Mouse (Mus musculus): ENCODE data around the gene Pip4k2c. TPM values are rescaled to one million over a fixed set of nuclear protein-coding genes. Genes with fewer than 3 reads are reported as not detected.

The Pip4k2c gene
- total RNA-seq (2021) = 28.5 and 29.2 TPM in 2 replicates
- long read RNA-seq, experiment 1, transcript Pip4k2c-201 (10 exons, 3,307 nt) = major isoform, 41 of 60 reads
- long read RNA-seq, experiment 1, partial matches to known transcripts = 3 of 60 reads
- long read RNA-seq, experiment 1, other reads (novel, unspliced or antisense) = 16 of 60 reads
- long read RNA-seq, experiment 2, transcript Pip4k2c-201 (10 exons, 3,307 nt) = major isoform, 31 of 43 reads
- long read RNA-seq, experiment 2, partial matches to known transcripts = 9 of 43 reads
- long read RNA-seq, experiment 2, other reads (novel, unspliced or antisense) = 3 of 43 reads

- DNase-seq = peak; percentile 96
Observed at GRCm38 (mm10) chr10:127211414-127211854, at the start of gene Pip4k2c. Pip4k2c (minus strand) TSS chr10:127211585.

GRCm38 (mm10) chr10:127258489-127258888 is 47.1 kb upstream of the Pip4k2c start:
- no peak for DNase-seq

- DNase-seq = no peak
Observed at GRCm38 (mm10) chr10:127257790-127258189, 46.4 kb upstream of the Pip4k2c start.

GRCm38 (mm10) chr10:127255625-127256345 is 44.4 kb upstream of the Pip4k2c start:
- peak; percentile 83 for DNase-seq

DNA sequence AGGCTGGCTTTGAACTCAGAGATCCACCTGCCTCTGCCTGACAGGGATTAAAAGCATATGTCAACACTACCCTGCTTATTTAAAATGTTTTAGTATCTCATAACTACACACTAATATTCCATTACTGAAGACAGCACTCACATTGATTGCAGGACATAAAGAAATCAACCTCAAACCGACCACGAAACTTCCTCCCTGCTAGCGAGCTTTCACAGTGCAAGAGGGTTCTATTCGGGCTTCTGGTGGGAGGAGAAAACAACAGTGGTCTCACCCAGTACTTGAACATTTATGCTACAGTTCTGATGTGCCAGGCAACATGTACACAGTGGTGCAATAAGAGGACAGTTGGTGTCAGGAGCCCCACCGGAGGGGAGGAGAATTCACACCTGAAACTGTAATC is 39.4 kb upstream of the Pip4k2c start:
- DNase-seq = no peak

DNA sequence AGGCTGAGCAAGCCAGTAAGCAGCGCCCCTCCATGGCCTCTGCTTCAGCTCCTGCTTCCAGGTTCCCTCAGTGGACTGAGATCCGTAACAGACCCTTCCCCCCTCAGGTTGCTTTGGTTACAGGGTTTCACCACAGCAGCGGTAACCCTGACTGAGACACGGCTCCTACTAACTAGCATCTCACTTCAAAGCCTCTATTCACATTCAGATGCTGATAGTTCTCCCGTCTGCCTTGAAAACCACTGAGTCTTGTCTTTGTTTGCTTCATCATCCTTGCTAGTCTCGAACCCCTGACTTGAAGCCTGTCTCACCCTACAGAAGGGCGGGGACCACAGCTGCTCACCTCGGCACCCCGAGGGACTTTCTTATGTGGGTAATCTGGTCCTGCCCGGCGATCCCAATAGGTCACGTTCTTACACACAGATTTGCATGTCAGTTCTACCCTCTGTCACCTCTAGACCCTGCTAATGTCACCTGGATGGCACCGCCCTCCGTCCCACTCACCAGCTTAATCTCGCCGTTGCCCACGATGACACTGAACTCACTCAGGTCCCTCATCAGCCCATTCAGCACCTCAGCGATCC is 26.9 kb upstream of the Pip4k2c start:
- DNase-seq = no peak

DNA sequence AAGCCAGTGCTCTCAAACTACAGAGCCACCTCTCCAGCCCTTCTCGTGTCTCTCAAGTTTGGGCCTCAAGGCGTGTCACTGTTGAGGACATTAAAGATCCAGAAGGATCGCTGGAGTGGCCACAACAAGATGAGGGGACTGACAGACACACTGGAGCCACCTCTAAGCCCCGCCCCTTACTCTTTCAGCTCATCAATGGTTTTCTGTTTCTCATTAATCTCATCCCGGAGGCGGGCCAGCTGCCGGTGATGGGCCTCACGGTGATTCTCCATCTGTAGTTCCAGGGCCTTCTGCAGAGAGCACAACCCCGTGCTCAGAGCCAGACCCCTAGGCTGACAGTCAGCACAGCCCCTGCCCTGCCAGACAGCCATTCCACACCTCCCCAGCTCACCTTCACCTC is 25.2 kb upstream of the Pip4k2c start:
- no peak for DNase-seq

- no peak for DNase-seq
Observed at GRCm38 (mm10) chr10:127233141-127233540, 21.8 kb upstream of the Pip4k2c start.

DNA sequence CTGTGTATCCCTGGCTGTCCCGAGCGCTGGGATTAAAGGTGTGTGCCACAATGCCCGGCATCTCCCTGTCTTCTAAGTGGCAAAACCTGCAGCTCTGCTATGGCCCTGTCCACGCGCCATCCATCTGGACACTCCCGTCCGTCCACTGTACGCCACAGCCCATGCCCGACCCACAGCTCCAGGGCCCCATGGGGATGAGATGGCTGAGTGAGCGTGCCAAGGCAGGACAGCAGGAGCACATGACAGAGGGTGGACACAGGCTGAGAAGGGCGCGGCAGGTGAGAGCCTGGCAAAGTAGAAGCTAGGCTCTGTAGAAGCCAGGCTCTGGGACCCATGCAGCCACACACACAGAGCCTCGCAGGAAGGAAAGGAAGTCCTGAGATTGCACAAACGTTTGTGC is 20.4 kb upstream of the Pip4k2c start:
- no peak for DNase-seq

DNA sequence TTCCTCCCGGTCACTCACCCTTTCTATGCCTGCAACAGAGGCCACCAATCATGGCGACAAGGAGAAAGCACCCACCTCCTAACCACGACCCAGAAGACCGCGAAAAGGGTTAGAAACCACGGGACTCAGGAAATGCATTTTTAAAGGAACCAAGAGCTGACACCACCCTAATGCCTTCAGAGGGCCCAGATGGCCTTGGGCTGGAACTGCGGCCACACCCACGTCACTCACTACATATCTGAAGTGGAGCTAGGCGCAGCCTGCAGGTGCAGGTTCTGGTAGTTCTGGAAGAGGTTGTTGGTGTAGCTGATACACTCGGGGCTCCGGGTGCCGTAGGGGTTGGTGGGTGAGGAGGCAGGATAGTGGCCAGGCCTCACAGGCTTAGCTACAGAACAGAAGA is 19.3 kb upstream of the Pip4k2c start:
- DNase-seq = no peak

DNA sequence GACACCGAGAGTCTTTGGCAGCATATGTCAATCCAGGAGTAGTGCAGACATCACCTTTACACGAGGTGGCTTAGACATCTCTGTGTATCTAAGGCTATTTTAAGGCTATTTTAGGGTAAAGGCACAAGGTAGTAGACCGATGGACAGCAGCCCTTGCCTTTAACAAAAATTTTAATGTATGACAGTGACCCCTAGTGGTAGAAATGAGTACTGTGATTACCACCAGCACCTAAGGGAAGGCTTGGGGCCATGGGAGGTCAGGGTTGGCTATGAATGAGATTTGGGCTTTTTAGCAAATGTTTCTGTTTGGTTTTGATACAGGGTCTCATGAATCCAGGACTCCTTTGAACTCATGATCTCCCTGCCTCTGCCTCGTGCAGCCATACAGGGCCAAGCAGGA is 17.5 kb upstream of the Pip4k2c start:
- DNase-seq = peak; percentile 59

DNA sequence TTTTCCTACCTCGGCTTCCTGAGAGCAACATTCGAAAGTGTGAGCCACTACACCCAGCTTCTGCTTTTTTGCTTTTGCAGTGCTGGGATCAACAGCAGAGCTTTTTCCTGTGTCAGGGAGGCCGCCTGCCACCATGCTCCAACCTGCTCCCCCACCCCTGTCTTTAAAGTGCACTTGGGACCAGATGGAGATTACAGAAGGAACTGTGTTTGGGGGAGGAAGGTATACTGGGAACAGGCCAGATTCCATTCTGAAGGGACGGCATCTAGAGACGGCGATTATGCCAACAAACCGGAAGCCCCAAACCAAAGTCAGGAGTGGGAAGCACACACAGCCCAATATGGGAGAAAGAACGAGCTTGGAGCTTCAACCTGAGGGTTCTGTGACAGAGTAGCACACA is 15.8 kb upstream of the Pip4k2c start:
- no peak for DNase-seq

DNA sequence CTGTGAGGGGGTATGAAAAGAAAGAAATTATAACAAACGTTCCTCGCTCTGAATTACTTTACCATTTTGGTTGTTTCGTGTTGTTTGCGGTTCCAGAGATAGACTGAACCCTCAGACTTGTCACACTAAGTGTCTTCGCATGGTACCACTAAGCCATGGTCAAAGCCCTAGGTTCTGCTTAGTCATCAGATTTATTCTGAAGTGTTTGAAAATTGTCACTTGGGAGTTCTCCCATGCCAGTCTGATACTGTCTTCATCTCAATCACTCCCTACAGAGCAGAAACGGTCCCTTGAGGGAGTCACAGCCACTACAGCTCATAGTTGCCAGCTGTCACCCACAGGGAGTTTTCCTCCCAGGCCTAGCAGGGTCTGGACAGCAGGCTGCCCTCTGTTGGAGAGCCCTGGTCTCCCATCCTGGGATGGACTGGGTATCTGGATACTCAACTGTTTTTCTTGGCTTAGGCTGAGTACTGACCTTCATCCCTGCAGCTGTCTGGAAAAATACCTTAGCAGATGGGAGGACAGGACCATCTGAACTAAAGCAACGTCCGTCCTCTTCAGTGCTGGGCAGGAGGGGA is 15.0 kb upstream of the Pip4k2c start:
- peak; percentile 73 for DNase-seq

- no peak for DNase-seq
Observed at GRCm38 (mm10) chr10:127225732-127226131, 14.3 kb upstream of the Pip4k2c start.

DNA sequence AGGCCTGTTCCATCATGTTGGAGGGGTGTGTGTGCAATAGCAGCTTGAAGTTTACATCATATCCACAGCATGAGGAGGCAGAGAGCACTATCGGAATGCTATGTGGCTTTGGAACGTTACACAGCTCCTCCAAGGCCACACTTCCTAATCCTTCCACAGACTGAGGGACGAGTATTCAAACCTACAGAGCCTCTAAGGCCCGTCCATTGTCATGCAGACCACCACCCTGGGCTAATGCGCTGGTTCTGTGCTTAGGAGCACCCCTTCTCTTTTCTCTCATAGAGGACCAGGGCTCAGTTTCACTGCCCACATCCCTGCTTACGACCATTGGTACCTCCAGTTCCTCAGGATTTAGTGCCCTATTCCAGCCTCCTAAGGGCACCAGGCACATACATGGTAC is 13.8 kb upstream of the Pip4k2c start:
- no peak for DNase-seq

GRCm38 (mm10) chr10:127218339-127218738 is 7.0 kb upstream of the Pip4k2c start:
- no peak for DNase-seq

GRCm38 (mm10) chr10:127217177-127217576 is 5.8 kb upstream of the Pip4k2c start:
- DNase-seq = no peak

- DNase-seq = no peak
Observed at GRCm38 (mm10) chr10:127216456-127216855, 5.1 kb upstream of the Pip4k2c start.

- no peak for DNase-seq
Observed at GRCm38 (mm10) chr10:127214422-127214803, 3.0 kb upstream of the Pip4k2c start.

- DNase-seq = no peak
Observed at GRCm38 (mm10) chr10:127213704-127214421, 2.5 kb upstream of the Pip4k2c start.

GRCm38 (mm10) chr10:127213272-127213671 is 1.9 kb upstream of the Pip4k2c start:
- no peak for DNase-seq

- peak; percentile 61 for DNase-seq
Observed at GRCm38 (mm10) chr10:127210961-127211405, 402 bp downstream of the Pip4k2c start.
